Mouse (Mus musculus): ENCODE measurements around the gene Fam183b. TPM values are rescaled to one million over a fixed set of nuclear protein-coding genes. Genes with fewer than 3 reads are reported as not detected.
"Not testable (repeated sequence)": the region's sequence is repeated elsewhere in the genome, so short reads cannot be mapped to it uniquely, and the experiment has no call there.

Fam183b gene
- total RNA-seq, 2 experiments from 2014 or later, result 1.4 to 2.4 TPM

GRCm38 (mm10) chr11:58772888-58773287 lies 28.9 kb downstream of the Fam183b start, which contains the start of gene Olfr315:
Gene Olfr315, plus strand, starts transcription at chr11:58773188.
- DNase-seq, result no peak

- no peak for DNase-seq
Measured at GRCm38 (mm10) chr11:58752434-58752833, 49.3 kb downstream of the Fam183b start, which contains the start of gene Olfr316. Gene Olfr316, plus strand, starts transcription at chr11:58752734.

GRCm38 (mm10) chr11:58751096-58751495 lies 50.7 kb downstream of the Fam183b start:
- not testable (repeated sequence) for DNase-seq

Other genes with a start within 250 kb of the Fam183b start
- gene Olfr328, start 246.3 kb downstream of the Fam183b start, total RNA-seq (2021), result under 1 TPM; 0.17 to 0.26 TPM
- gene Olfr224, start 231.4 kb downstream of the Fam183b start, total RNA-seq (2021), result not detected
- gene Olfr325, start 224.2 kb downstream of the Fam183b start, total RNA-seq (2021), result not detected
- gene Olfr324, start 206.8 kb downstream of the Fam183b start, total RNA-seq (2021), result not detected
- not detected for gene 2210407C18Rik, start 185.9 kb downstream of the Fam183b start, total RNA-seq (2021)
- gene Olfr323, start 171.5 kb downstream of the Fam183b start, total RNA-seq (2021), result not detected
- not detected for gene Trim58, start 161.5 kb downstream of the Fam183b start, total RNA-seq (2021)
- gene Olfr322, start 143.2 kb downstream of the Fam183b start, total RNA-seq (2021), result not detected
- gene Olfr320, start 120.9 kb downstream of the Fam183b start, total RNA-seq (2021), result not detected
- gene Olfr319, start 102.8 kb downstream of the Fam183b start, total RNA-seq (2021), result not detected
- gene Olfr318, start 77.9 kb downstream of the Fam183b start, total RNA-seq (2021), result not detected
- not detected for gene Olfr317, start 62.7 kb downstream of the Fam183b start, total RNA-seq (2021)
- not detected for gene Olfr316, start 49.2 kb downstream of the Fam183b start, total RNA-seq (2021)
- gene Olfr315, start 28.8 kb downstream of the Fam183b start, total RNA-seq (2021), result not detected
- gene Olfr314, start 19.0 kb downstream of the Fam183b start, total RNA-seq (2021), result not detected
- not detected for gene Olfr313, start 13.0 kb upstream of the Fam183b start, total RNA-seq (2021)
- gene Olfr312, start 27.3 kb upstream of the Fam183b start, total RNA-seq (2021), result not detected
- gene Olfr311, start 37.3 kb upstream of the Fam183b start, total RNA-seq (2021), result not detected
- gene Gm12258, start 45.2 kb upstream of the Fam183b start, total RNA-seq (2021), result 1 to 10 TPM; 3.3 to 3.6 TPM
- gene 2810021J22Rik, start 65.3 kb upstream of the Fam183b start, total RNA-seq (2021), result 1 to 10 TPM; 4.4 to 6.2 TPM
- 1 to 10 TPM; 3.1 to 3.2 TPM for gene Zfp39, start 102.3 kb upstream of the Fam183b start, total RNA-seq (2021)
- gene Btnl10, start 115.9 kb upstream of the Fam183b start, total RNA-seq (2021), result not detected
- gene Rnf187, start 137.0 kb upstream of the Fam183b start, total RNA-seq (2021), result 100 to 1,000 TPM; 173 to 181 TPM
- 1 to 10 TPM; 4.5 to 5.8 TPM for gene Hist3h2ba, start 147.0 kb upstream of the Fam183b start, total RNA-seq (2021)
- gene Hist3h2a, start 152.7 kb upstream of the Fam183b start, total RNA-seq (2021), result 10 to 100 TPM; 20.0 to 21.8 TPM
- under 1 TPM; 0.10 to 0.26 TPM for gene Trim17, start 152.7 kb upstream of the Fam183b start, total RNA-seq (2021)
- 10 to 100 TPM; 23.7 to 25.5 TPM for gene Trim11, start 176.1 kb upstream of the Fam183b start, total RNA-seq (2021)